Mouse (Mus musculus): Measurements from ENCODE around the gene Rftn1. TPM values are rescaled to one million over a fixed set of nuclear protein-coding genes. Genes with fewer than 3 reads are reported as not detected.

The Rftn1 gene
- polyA plus RNA-seq, 2 experiments: 14.6 to 15.0 TPM

- no peaks in the 10 kb centered on the region for H3K9me3 ChIP-seq (ENCODE audit: control insufficient read depth, low read length)
- no peak overlapping the region for H3K9ac ChIP-seq (ENCODE audit: low read depth, low read length, severe bottlenecking)
- 56% methylated on average over 4 of the region's 4 CpGs for WGBS
- H3K36me3 ChIP-seq (ENCODE audit: control insufficient read depth, insufficient read depth, low read length): peaks cover 6% of the 10 kb centered on the region; the same call in 1 of the 2 replicates
- H3K4me2 ChIP-seq (replicated peaks; ENCODE audit: low read depth, low read length, severe bottlenecking): no peak overlapping the region
- TF ChIP-seq POLR2A (IDR thresholded peaks at IDR 0.05; ENCODE audit: borderline replicate concordance, extremely low read depth, insufficient read depth, insufficient read length): no peak
- H3K27ac ChIP-seq (replicated peaks; ENCODE audit: low read depth, low read length): no peak overlapping the region
- ATAC-seq (ENCODE audit: low FRiP score, low read depth): no peak
- DNase-seq (ENCODE audit: low spot score): no peak
- H3K4me1 ChIP-seq (ENCODE audit: control insufficient read depth, insufficient read depth, low read length): no peaks in the 10 kb centered on the region
- H3K4me3 ChIP-seq (replicated peaks; ENCODE audit: low read length): no peak overlapping the region
- H3K27me3 ChIP-seq (ENCODE audit: control insufficient read depth, insufficient read depth, low read length): no peaks in the 10 kb centered on the region
These were observed 103.6 kb downstream of the Rftn1 start for GRCm38 (mm10) chr17:50086887-50087286.

- H3K36me3 ChIP-seq (ENCODE audit: control insufficient read depth, insufficient read depth, low read length): peaks cover 6% of the 10 kb centered on the region; the same call in 1 of the 2 replicates
- no peak overlapping the region for H3K4me2 ChIP-seq (replicated peaks; ENCODE audit: low read depth, low read length, severe bottlenecking)
- no peaks in the 10 kb centered on the region for H3K9me3 ChIP-seq (ENCODE audit: control insufficient read depth, low read length)
- ATAC-seq (ENCODE audit: low FRiP score, low read depth): no peak
- no peak for DNase-seq (ENCODE audit: low spot score)
- 87% methylated on average over 6 of the region's 6 CpGs for WGBS
- H3K9ac ChIP-seq (ENCODE audit: low read depth, low read length, severe bottlenecking): no peak overlapping the region
- no peaks in the 10 kb centered on the region for H3K4me1 ChIP-seq (ENCODE audit: control insufficient read depth, insufficient read depth, low read length)
- no peaks in the 10 kb centered on the region for H3K27me3 ChIP-seq (ENCODE audit: control insufficient read depth, insufficient read depth, low read length)
- no peak overlapping the region for H3K27ac ChIP-seq (replicated peaks; ENCODE audit: low read depth, low read length)
- H3K4me3 ChIP-seq (replicated peaks; ENCODE audit: low read length): no peak overlapping the region
- TF ChIP-seq POLR2A (IDR thresholded peaks at IDR 0.05; ENCODE audit: borderline replicate concordance, extremely low read depth, insufficient read depth, insufficient read length): no peak
These were observed 105.8 kb downstream of the Rftn1 start for GRCm38 (mm10) chr17:50084721-50085120.

GRCm38 (mm10) chr17:50083937-50084336, 106.5 kb downstream of the Rftn1 start:
- Histone ChIP-seq H3K4me3 (replicated peaks; ENCODE audit: low read length) (no peak overlapping the region), H3K27ac (replicated peaks; ENCODE audit: low read depth, low read length) (no peak overlapping the region), H3K36me3 (ENCODE audit: control insufficient read depth, insufficient read depth, low read length) (peaks cover 6% of the 10 kb centered on the region; the same call in 1 of the 2 replicates), H3K4me2 (replicated peaks; ENCODE audit: low read depth, low read length, severe bottlenecking) (no peak overlapping the region), H3K27me3 (ENCODE audit: control insufficient read depth, insufficient read depth, low read length) (no peaks in the 10 kb centered on the region), H3K9me3 (ENCODE audit: control insufficient read depth, low read length) (no peaks in the 10 kb centered on the region), H3K9ac (ENCODE audit: low read depth, low read length, severe bottlenecking) (no peak overlapping the region), H3K4me1 (ENCODE audit: control insufficient read depth, insufficient read depth, low read length) (no peaks in the 10 kb centered on the region)
- ATAC-seq (ENCODE audit: low FRiP score, low read depth) (no peak), DNase-seq (ENCODE audit: low spot score) (no peak)
- WGBS: 82% methylated on average over 4 of the region's 4 CpGs
- TF ChIP-seq POLR2A (IDR thresholded peaks at IDR 0.05; ENCODE audit: borderline replicate concordance, extremely low read depth, insufficient read depth, insufficient read length): no peak

GRCm38 (mm10) chr17:50082947-50083346, 107.5 kb downstream of the Rftn1 start:
- no peak for TF ChIP-seq POLR2A (IDR thresholded peaks at IDR 0.05; ENCODE audit: borderline replicate concordance, extremely low read depth, insufficient read depth, insufficient read length)
- H3K27ac ChIP-seq (replicated peaks; ENCODE audit: low read depth, low read length): no peak overlapping the region
- ATAC-seq (ENCODE audit: low FRiP score, low read depth): no peak

GRCm38 (mm10) chr17:50081647-50082046, 108.8 kb downstream of the Rftn1 start:
- WGBS: 73% methylated on average over 9 of the region's 9 CpGs
- H3K4me3 ChIP-seq (replicated peaks; ENCODE audit: low read length): no peak overlapping the region
- no peak overlapping the region for H3K9ac ChIP-seq (ENCODE audit: low read depth, low read length, severe bottlenecking)
- H3K4me2 ChIP-seq (replicated peaks; ENCODE audit: low read depth, low read length, severe bottlenecking): no peak overlapping the region
- no peaks in the 10 kb centered on the region for H3K4me1 ChIP-seq (ENCODE audit: control insufficient read depth, insufficient read depth, low read length)
- H3K36me3 ChIP-seq (ENCODE audit: control insufficient read depth, insufficient read depth, low read length): peaks cover 6% of the 10 kb centered on the region; the same call in 1 of the 2 replicates
- H3K9me3 ChIP-seq (ENCODE audit: control insufficient read depth, low read length): no peaks in the 10 kb centered on the region
- DNase-seq (ENCODE audit: low spot score) (no peak), ATAC-seq (ENCODE audit: low FRiP score, low read depth) (no peak)
- H3K27ac ChIP-seq (replicated peaks; ENCODE audit: low read depth, low read length): no peak overlapping the region
- no peaks in the 10 kb centered on the region for H3K27me3 ChIP-seq (ENCODE audit: control insufficient read depth, insufficient read depth, low read length)
- TF ChIP-seq POLR2A (IDR thresholded peaks at IDR 0.05; ENCODE audit: borderline replicate concordance, extremely low read depth, insufficient read depth, insufficient read length): no peak

More at GRCm38 (mm10) chr17:50082947-50083346, 107.5 kb downstream of the Rftn1 start:
- H3K36me3 ChIP-seq (ENCODE audit: control insufficient read depth, insufficient read depth, low read length): peaks cover 6% of the 10 kb centered on the region; the same call in 1 of the 2 replicates
- H3K4me2 ChIP-seq (replicated peaks; ENCODE audit: low read depth, low read length, severe bottlenecking): no peak overlapping the region
- WGBS: 80% methylated on average over 3 of the region's 3 CpGs
- no peak overlapping the region for H3K9ac ChIP-seq (ENCODE audit: low read depth, low read length, severe bottlenecking)
- DNase-seq (ENCODE audit: low spot score): no peak
- H3K9me3 ChIP-seq (ENCODE audit: control insufficient read depth, low read length): no peaks in the 10 kb centered on the region
- H3K4me3 ChIP-seq (replicated peaks; ENCODE audit: low read length): no peak overlapping the region
- no peaks in the 10 kb centered on the region for H3K27me3 ChIP-seq (ENCODE audit: control insufficient read depth, insufficient read depth, low read length)
- no peaks in the 10 kb centered on the region for H3K4me1 ChIP-seq (ENCODE audit: control insufficient read depth, insufficient read depth, low read length)

- no peak for DNase-seq (ENCODE audit: low spot score)
- Histone ChIP-seq H3K9me3 (ENCODE audit: control insufficient read depth, low read length) (no peaks in the 10 kb centered on the region), H3K4me2 (replicated peaks; ENCODE audit: low read depth, low read length, severe bottlenecking) (no peak overlapping the region), H3K27ac (replicated peaks; ENCODE audit: low read depth, low read length) (no peak overlapping the region), H3K9ac (ENCODE audit: low read depth, low read length, severe bottlenecking) (no peak overlapping the region), H3K4me1 (ENCODE audit: control insufficient read depth, insufficient read depth, low read length) (no peaks in the 10 kb centered on the region), H3K27me3 (ENCODE audit: control insufficient read depth, insufficient read depth, low read length) (no peaks in the 10 kb centered on the region), H3K36me3 (ENCODE audit: control insufficient read depth, insufficient read depth, low read length) (peaks cover 5% of the 10 kb centered on the region; the same call in 1 of the 2 replicates), H3K4me3 (replicated peaks; ENCODE audit: low read length) (no peak overlapping the region)
- WGBS: 81% methylated on average over 4 of the region's 4 CpGs
- ATAC-seq (ENCODE audit: low FRiP score, low read depth): no peak
- no peak for TF ChIP-seq POLR2A (IDR thresholded peaks at IDR 0.05; ENCODE audit: borderline replicate concordance, extremely low read depth, insufficient read depth, insufficient read length)
These were observed 109.5 kb downstream of the Rftn1 start for GRCm38 (mm10) chr17:50080991-50081390.

All from limb, embryonic 14.5 days (tissue).